ENCODE assay signal across 11 mouse cellular contexts in the genomic region with DNA sequence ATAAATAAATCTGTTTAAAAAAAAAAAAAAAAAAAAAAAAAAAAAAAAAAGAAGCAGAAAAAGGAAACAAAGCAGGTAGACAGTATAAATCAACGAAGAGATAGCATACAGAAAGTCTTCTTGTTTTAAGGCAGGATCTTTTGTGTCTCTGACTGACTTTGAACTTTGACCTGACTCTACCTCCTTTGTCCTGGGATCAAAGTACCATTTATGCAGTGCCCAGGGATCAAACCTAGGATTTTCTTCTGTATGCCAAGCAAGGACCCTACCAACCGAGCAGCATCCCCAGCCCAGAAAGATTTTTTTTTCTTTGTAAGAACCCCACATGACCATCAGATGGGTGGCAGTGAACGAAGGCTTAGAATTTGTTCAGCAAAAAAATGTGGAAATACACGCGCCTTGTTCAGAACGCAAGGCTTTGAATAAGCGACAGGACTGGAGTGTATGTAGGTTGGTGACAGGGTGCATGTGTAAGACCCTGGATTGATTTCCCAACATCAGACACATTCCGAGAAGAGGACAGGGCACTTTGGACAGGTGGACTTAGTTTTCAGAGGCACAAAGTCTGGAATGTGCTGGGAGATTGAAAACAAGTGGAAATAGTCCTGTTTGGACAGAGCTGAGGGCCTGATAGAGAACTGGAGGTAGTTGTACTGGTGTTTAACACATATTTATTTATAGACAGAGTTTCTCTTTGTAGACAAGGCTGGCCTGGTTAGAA. TPM values are rescaled to one million over a fixed set of nuclear protein-coding genes. Genes with fewer than 3 reads are reported as not detected.
DNase-seq lines count a peak whose midpoint lies in the region; ATAC-seq and TF ChIP-seq lines count a peak whose summit lies in the region.
"Had no signal": no experiment of that assay in that cellular context is flagged by ENCODE, and none has a peak within 500 bp of the region (broad histone marks: within the 10 kb centered on the region; RNA-seq: fewer than 3 reads in every experiment).

No protein-coding gene starts in this region.

- no peak for TF ChIP-seq POLR2A in ES-Bruce4 (IDR thresholded peaks at IDR 0.05; ENCODE audit: insufficient read depth, low read length)

- peak overlapping the region; percentile 73 for H3K4me2 ChIP-seq in hindbrain, embryonic 13.5 days
- no peak overlapping the region for H3K4me2 ChIP-seq in hindbrain, embryonic 11.5 days (replicated peaks; ENCODE audit: low read depth, low read length)
- 0 out of 2 replicates have a peak overlapping the region, but pooled peaks have one; percentile 73 for H3K4me2 ChIP-seq in embryonic facial prominence, embryonic 12.5 days (replicated peaks)
- H3K4me2 ChIP-seq in liver, embryonic 14.5 days (ENCODE audit: low read depth) = peak overlapping the region; percentile 68

- H3K27ac ChIP-seq in hindbrain, embryonic 13.5 days = no peak overlapping the region
- H3K27ac ChIP-seq in hindbrain, embryonic 11.5 days (ENCODE audit: low read depth, low read length) = no peak overlapping the region
- 0 out of 2 replicates have a peak overlapping the region, but pooled peaks have one; percentile 81 for H3K27ac ChIP-seq in ES-Bruce4 (ENCODE audit: insufficient read depth, low read length)
- H3K27ac ChIP-seq in embryonic facial prominence, embryonic 12.5 days = peak overlapping the region; percentile 96; the same call in 1 of the 2 replicates
- H3K27ac ChIP-seq in liver, embryonic 14.5 days = peak overlapping the region; percentile 88

- H3K4me3 ChIP-seq in hindbrain, embryonic 13.5 days = 0 out of 2 replicates have a peak overlapping the region, but pooled peaks have one; percentile 70
- H3K4me3 ChIP-seq in hindbrain, embryonic 11.5 days (ENCODE audit: low read depth, low read length) = no peak overlapping the region
- no peak overlapping the region for H3K4me3 ChIP-seq in ES-Bruce4 (ENCODE audit: low read depth, low read length)
- H3K4me3 ChIP-seq in embryonic facial prominence, embryonic 12.5 days = 0 out of 2 replicates have a peak overlapping the region, but pooled peaks have one; percentile 81
- H3K4me3 ChIP-seq in liver, embryonic 14.5 days (ENCODE audit: insufficient read depth in 1 of 2, low read depth in 2 of 2, low read length in 2 of 2) = peak overlapping the region in 1 of 2 experiments; percentile 78; a peak in 2 of 4 replicates

- DNase-seq in hindbrain, embryonic 11.5 days (ENCODE audit: low spot score) = no peak
- DNase-seq in liver, embryonic 14.5 days (ENCODE audit: low read depth in 3 of 3, low spot score in 3 of 3) = no peak
- no peak for DNase-seq in c-Kit-positive CD71-positive TER-119-positive erythroid progenitor cells, embryonic 14.5 days (ENCODE audit: low spot score)
- DNase-seq in thymus, postnatal 14 days = no peak
- no peak for DNase-seq in right cerebral cortex, postnatal 36 days (ENCODE audit: low spot score in 2 of 2)
- DNase-seq: thymus, postnatal 4 days had no signal

- no peaks in the 10 kb centered on the region for H3K9me3 ChIP-seq in hindbrain, embryonic 13.5 days
- H3K9me3 ChIP-seq in hindbrain, embryonic 11.5 days (ENCODE audit: control insufficient read depth, low read length) = no peaks in the 10 kb centered on the region
- no peaks in the 10 kb centered on the region for H3K9me3 ChIP-seq in ES-Bruce4 (replicated peaks; ENCODE audit: control insufficient read depth, insufficient read depth, low read length, poor library complexity, severe bottlenecking)
- H3K9me3 ChIP-seq in embryonic facial prominence, embryonic 12.5 days = no peaks in the 10 kb centered on the region
- no peaks in the 10 kb centered on the region for H3K9me3 ChIP-seq in liver, embryonic 14.5 days (ENCODE audit: control insufficient read depth, low read length)
- H3K9me3 ChIP-seq: embryonic facial prominence, embryonic 15.5 days had no signal

- no peak for TF ChIP-seq CTCF in ES-Bruce4 (IDR thresholded peaks at IDR 0.05; ENCODE audit: low read depth, low read length)
- TF ChIP-seq CTCF in liver, embryonic 14.5 days (IDR thresholded peaks at IDR 0.05; ENCODE audit: low read depth) = no peak

- whole genome bisulfite sequencing in hindbrain, embryonic 13.5 days = 77% methylated on average over 8 of the region's 8 CpGs
- 66% methylated on average over 8 of the region's 8 CpGs for WGBS in hindbrain, embryonic 11.5 days
- WGBS in embryonic facial prominence, embryonic 12.5 days = 78% methylated on average over 8 of the region's 8 CpGs
- WGBS in liver, embryonic 14.5 days (ENCODE audit: insufficient replicate concordance) = 79% methylated on average over 8 of the region's 8 CpGs

- H3K9ac ChIP-seq in hindbrain, embryonic 13.5 days = 0 out of 2 replicates have a peak overlapping the region, but pooled peaks have one; percentile 83
- H3K9ac ChIP-seq in hindbrain, embryonic 11.5 days (ENCODE audit: low read depth, low read length) = no peak overlapping the region
- H3K9ac ChIP-seq in ES-Bruce4 (ENCODE audit: low read depth, poor library complexity, severe bottlenecking) = no peak overlapping the region
- no peak overlapping the region for H3K9ac ChIP-seq in embryonic facial prominence, embryonic 12.5 days
- peak overlapping the region; percentile 89 for H3K9ac ChIP-seq in liver, embryonic 14.5 days (replicated peaks)

- H3K27me3 ChIP-seq in hindbrain, embryonic 13.5 days = no peaks in the 10 kb centered on the region
- no peaks in the 10 kb centered on the region for H3K27me3 ChIP-seq in hindbrain, embryonic 11.5 days (ENCODE audit: control insufficient read depth, insufficient read depth, low read length)
- H3K27me3 ChIP-seq in ES-Bruce4 (ENCODE audit: control insufficient read depth, insufficient read depth, low read length, poor library complexity, severe bottlenecking) = no peaks in the 10 kb centered on the region
- no peaks in the 10 kb centered on the region for H3K27me3 ChIP-seq in embryonic facial prominence, embryonic 12.5 days
- H3K27me3 ChIP-seq in liver, embryonic 14.5 days (ENCODE audit: control insufficient read depth, insufficient read depth, low read length) = no peaks in the 10 kb centered on the region
- H3K27me3 ChIP-seq: embryonic facial prominence, embryonic 15.5 days had no signal

- peaks cover 32% of the 10 kb centered on the region for H3K4me1 ChIP-seq in hindbrain, embryonic 13.5 days (replicated peaks)
- H3K4me1 ChIP-seq in hindbrain, embryonic 11.5 days (replicated peaks; ENCODE audit: control insufficient read depth, insufficient read depth, low read length) = 0 out of 2 replicates have a peak, but pooled peaks cover 2% of the 10 kb centered on the region
- no peaks in the 10 kb centered on the region for H3K4me1 ChIP-seq in ES-Bruce4 (ENCODE audit: control insufficient read depth, insufficient read depth, low read length)
- H3K4me1 ChIP-seq in embryonic facial prominence, embryonic 12.5 days = peaks cover 14% of the 10 kb centered on the region
- peaks cover 28 to 39% of the 10 kb centered on the region in 2 experiments for H3K4me1 ChIP-seq in liver, embryonic 14.5 days (replicated peaks; ENCODE audit: control insufficient read depth in 2 of 2, insufficient read depth in 2 of 2, low read length in 1 of 2)

- no peak for ATAC-seq in hindbrain, embryonic 13.5 days (ENCODE audit: low FRiP score)
- ATAC-seq in hindbrain, embryonic 11.5 days (ENCODE audit: low FRiP score) = no peak
- ATAC-seq in embryonic facial prominence, embryonic 12.5 days (ENCODE audit: insufficient number of reproducible peaks, insufficient read depth, low FRiP score, low TSS enrichment) = no peak
- ATAC-seq in liver, embryonic 14.5 days (ENCODE audit: insufficient read depth) = no peak
- ATAC-seq: inflammation-experienced regulatory T-cells, adult 6 months had no signal

- TF ChIP-seq EP300 in ES-Bruce4 (IDR thresholded peaks at IDR 0.05; ENCODE audit: insufficient read depth, low read depth, low read length) = no peak
- TF ChIP-seq EP300 in liver, embryonic 14.5 days (IDR thresholded peaks at IDR 0.05; ENCODE audit: low read depth) = no peak

- H3K36me3 ChIP-seq in hindbrain, embryonic 13.5 days = no peaks in the 10 kb centered on the region
- H3K36me3 ChIP-seq in hindbrain, embryonic 11.5 days (ENCODE audit: control insufficient read depth, insufficient read depth, low read length) = no peaks in the 10 kb centered on the region
- H3K36me3 ChIP-seq in ES-Bruce4 (ENCODE audit: control insufficient read depth, insufficient read depth, low read length, poor library complexity, severe bottlenecking) = peaks cover 17% of the 10 kb centered on the region
- no peaks in the 10 kb centered on the region; the same call in 1 of the 2 replicates for H3K36me3 ChIP-seq in embryonic facial prominence, embryonic 12.5 days
- H3K36me3 ChIP-seq in liver, embryonic 14.5 days (replicated peaks; ENCODE audit: control insufficient read depth, insufficient read depth, low read depth) = peaks cover 22% of the 10 kb centered on the region
- H3K36me3 ChIP-seq: embryonic facial prominence, embryonic 15.5 days had no signal

RNA-seq across cellular contexts. Expression of a gene that starts 2.1 kb away (rescaled TPM):
- 12.7 and 13.8 TPM in 2 replicates for polyA plus RNA-seq in hindbrain, embryonic 13.5 days (2015; fragmentation: Nextera tagmentation; extraction: Ambion mirVana)
- 16.8 and 18.1 TPM in 2 replicates for polyA plus RNA-seq in hindbrain, embryonic 11.5 days (2014; fragmentation: Nextera tagmentation; extraction: Ambion mirVana)
- polyA plus RNA-seq in ES-Bruce4 (2011; ENCODE audit: insufficient read depth, insufficient read length, low read depth, missing spikeins) = 348 and 350 TPM in 2 replicates
- 20.1 and 20.3 TPM in 2 replicates for polyA plus RNA-seq in embryonic facial prominence, embryonic 12.5 days (2016; fragmentation: Nextera tagmentation; extraction: Ambion mirVana)
- polyA plus RNA-seq in liver, embryonic 14.5 days (2012; rRNA removed) = 61.4 and 64.5 TPM in 2 replicates
- polyA plus RNA-seq in liver, embryonic 14.5 days (2014; fragmentation: Nextera tagmentation; extraction: Ambion mirVana) = 60.4 and 69.9 TPM in 2 replicates

Comparison
In these comparisons a context has a peak if more than half of its experiments do, and no peak if none do; other contexts are left out.
1. H3K4me3 ChIP-seq: peak in hindbrain, embryonic 13.5 days (single experiment) and embryonic facial prominence, embryonic 12.5 days (single experiment); none in hindbrain, embryonic 11.5 days (single experiment) and ES-Bruce4 (single experiment).
2. H3K9ac ChIP-seq: peak in hindbrain, embryonic 13.5 days (single experiment) and liver, embryonic 14.5 days (single experiment); none in hindbrain, embryonic 11.5 days (single experiment), ES-Bruce4 (single experiment) and embryonic facial prominence, embryonic 12.5 days (single experiment).
3. H3K27ac ChIP-seq: peak in ES-Bruce4 (single experiment), embryonic facial prominence, embryonic 12.5 days (single experiment) and liver, embryonic 14.5 days (single experiment); none in hindbrain, embryonic 13.5 days (single experiment) and hindbrain, embryonic 11.5 days (single experiment).